Mouse (Mus musculus) neural tube, embryonic 11.5 days (tissue): ENCODE data around the gene Alox5. TPM values are rescaled to one million over a fixed set of nuclear protein-coding genes. Genes with fewer than 3 reads are reported as not detected.
"Not testable (repeated sequence)": the region's sequence is repeated elsewhere in the genome, so short reads cannot be mapped to it uniquely, and the experiment has no call there.

Experiments used
- ATAC-seq: fragments of 200-750 bp; cut with Nextera tagmentation; 2 replicates; pipeline ENCODE4 v1.8.0; 2017; ENCODE audit warnings: moderate number of reproducible peaks, mild to moderate bottlenecking, moderate TSS enrichment, moderate library complexity; ENCODE audit not compliant: insufficient read depth, low FRiP score, low TSS enrichment
- DNase-seq: peaks from one replicate; pipeline ENCODE4 v3.0.0-alpha.2; 2015; ENCODE audit warnings: low spot score
- H3K27ac ChIP-seq: fragments of 300-500 bp; sonication (generic); 2 replicates; pipeline ENCODE4 v1.5.1; 2014; ENCODE audit warnings: low read depth, mild to moderate bottlenecking, low read length
- H3K27me3 ChIP-seq: fragments of 300-500 bp; sonication (generic); 2 replicates; pipeline ENCODE4 v1.6.1; 2014; ENCODE audit warnings: mild to moderate bottlenecking, low read length, mixed read lengths; ENCODE audit not compliant: control insufficient read depth, insufficient read depth
- H3K36me3 ChIP-seq: fragments of 300-500 bp; sonication (generic); 2 replicates; pipeline ENCODE4 v1.6.1; 2014; ENCODE audit warnings: mild to moderate bottlenecking, low read length, moderate library complexity, mixed read lengths; ENCODE audit not compliant: control insufficient read depth, insufficient read depth
- H3K4me1 ChIP-seq: fragments of 300-500 bp; sonication (generic); 2 replicates; pipeline ENCODE4 v1.6.1; 2014; ENCODE audit warnings: low read length, mixed read lengths; ENCODE audit not compliant: control insufficient read depth, insufficient read depth
- H3K4me2 ChIP-seq: fragments of 300-500 bp; sonication (generic); 2 replicates; pipeline ENCODE4 v1.6.1; 2014; ENCODE audit warnings: low read depth, mild to moderate bottlenecking, moderate library complexity
- H3K4me3 ChIP-seq: fragments of 300-500 bp; sonication (generic); 2 replicates; pipeline ENCODE4 v1.5.1; 2014; ENCODE audit warnings: low read depth, low read length
- H3K9ac ChIP-seq: fragments of 300-500 bp; sonication (generic); 2 replicates; pipeline ENCODE4 v1.6.1; 2014; ENCODE audit warnings: mild to moderate bottlenecking, low read length
- H3K9me3 ChIP-seq: fragments of 300-500 bp; sonication (generic); 2 replicates; pipeline ENCODE4 v1.6.1; 2016; ENCODE audit warnings: low read length; ENCODE audit not compliant: control insufficient read depth
- WGBS: fragments of 180-500 bp; shearing (Covaris S2); extraction: QIAGEN DNeasy Blood & Tissue Kit; methylation state at CpG from one replicate; pipeline ENCODE4 v1.1.7; 2014; 5-methylcytosine and 5-hydroxymethylcytosine counted together
- polyA plus RNA-seq: library from polyadenylated mRNA; unstranded; fragments of >200 nt; fragmentation: Nextera tagmentation; extraction: Ambion mirVana; gene quantifications from 2 replicates; pipeline ENCODE4 v1.2.1, GENCODE M21; 2014

The Alox5 gene
- 1.0 and 2.3 TPM in 2 replicates for polyA plus RNA-seq

GRCm38 (mm10) chr6:116460544-116461283 is at the start of gene Alox5:
Alox5 (minus strand) TSS chr6:116461178.
- peak; percentile 85 for ATAC-seq
- H3K4me3 ChIP-seq, result peak within 1 kb of the TSS; percentile 33
- 4% methylated on average over 43 of the region's 43 CpGs for WGBS

DNA sequence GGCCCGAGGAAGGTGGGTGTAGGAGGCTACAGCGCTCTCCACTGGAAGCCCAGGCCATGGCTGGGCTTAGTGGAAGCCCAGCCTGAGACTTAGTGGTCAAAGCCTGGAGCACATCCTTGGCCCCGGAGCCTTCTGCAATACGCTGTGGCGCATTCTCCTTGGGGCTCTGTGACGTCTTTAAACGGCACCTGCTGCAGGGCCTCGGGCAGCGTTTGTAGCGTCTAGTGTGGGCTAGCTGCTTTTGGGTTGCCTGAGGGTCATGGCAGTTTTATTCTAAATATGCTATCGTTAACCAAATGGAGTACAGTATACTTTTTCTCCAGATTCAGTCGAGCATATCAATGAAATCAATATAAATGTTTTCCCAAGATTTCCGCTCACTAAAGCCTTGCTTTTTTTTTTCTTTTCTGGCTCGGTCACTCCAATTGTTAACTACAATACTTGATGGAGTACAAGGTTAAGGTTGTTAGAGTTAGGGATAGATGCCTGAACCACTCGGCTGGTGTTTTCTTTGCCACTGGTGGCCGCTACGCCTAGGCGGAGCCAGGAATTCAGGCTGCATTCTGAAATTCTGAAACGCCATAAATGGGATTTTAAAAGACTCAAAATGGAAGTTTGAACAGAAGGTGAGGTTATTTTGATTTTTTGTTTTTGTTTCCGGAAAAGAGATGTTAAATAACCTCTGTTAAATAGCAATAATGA is 45.5 kb upstream of the Alox5 start, which contains the start of gene Olfr212:
Olfr212 (plus strand) TSS at position 215 of the 702 bp plus-strand sequence.
- H3K36me3 ChIP-seq, ATAC-seq, H3K9ac ChIP-seq, H3K4me3 ChIP-seq, H3K27me3 ChIP-seq, H3K27ac ChIP-seq, H3K4me1 ChIP-seq, DNase-seq, H3K4me2 ChIP-seq, H3K9me3 ChIP-seq: not testable (repeated sequence)
- WGBS, result 89% methylated on average over 19 of the region's 20 CpGs

More at GRCm38 (mm10) chr6:116460544-116461283, at the start of gene Alox5:
- Histone ChIP-seq H3K4me1 (peaks cover 5% of the 10 kb centered on the region; the same call in 1 of the 2 replicates), H3K36me3 (no peaks in the 10 kb centered on the region), H3K27ac (no peak within 1 kb of the TSS), H3K27me3 (0 out of 2 replicates have a peak, but pooled peaks cover 6% of the 10 kb centered on the region), H3K4me2 (peak within 1 kb of the TSS; percentile 82), H3K9ac (peak within 1 kb of the TSS; percentile 39; the same call in 1 of the 2 replicates), H3K9me3 (no peaks in the 10 kb centered on the region)
- peak; percentile 60 for DNase-seq

DNA sequence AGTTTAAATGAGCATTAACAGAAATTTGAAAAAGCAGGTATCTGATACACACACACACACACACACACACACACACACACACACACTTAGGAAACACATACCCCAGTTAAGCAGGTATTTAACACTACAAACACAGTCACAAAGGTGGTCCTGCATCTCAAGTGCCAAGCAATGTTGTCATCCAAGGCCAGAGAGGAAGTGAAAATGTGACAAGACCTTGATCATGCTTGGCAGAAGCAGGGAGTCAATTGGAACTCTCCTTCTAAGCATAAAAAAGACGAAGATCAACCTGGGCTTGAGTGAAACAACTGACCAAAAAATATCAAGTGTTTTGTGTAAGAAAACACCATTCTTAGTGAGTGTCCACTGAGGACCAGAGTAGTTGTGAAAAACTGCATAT is 35.0 kb upstream of the Alox5 start:
- H3K9ac ChIP-seq, result no peak overlapping the region
- no peaks in the 10 kb centered on the region for H3K36me3 ChIP-seq
- no peak overlapping the region for H3K27ac ChIP-seq
- no peaks in the 10 kb centered on the region for H3K27me3 ChIP-seq
- no peaks in the 10 kb centered on the region for H3K9me3 ChIP-seq
- H3K4me3 ChIP-seq, result no peak overlapping the region
- ATAC-seq (no peak), DNase-seq (no peak)
- no peak overlapping the region for H3K4me2 ChIP-seq
- H3K4me1 ChIP-seq, result no peaks in the 10 kb centered on the region
- WGBS, result 87% methylated on average over 1 of the region's 1 CpGs

GRCm38 (mm10) chr6:116493742-116494141 is 32.8 kb upstream of the Alox5 start:
- no peak for DNase-seq
- no peaks in the 10 kb centered on the region for H3K4me1 ChIP-seq
- no peak overlapping the region for H3K9ac ChIP-seq
- no peaks in the 10 kb centered on the region for H3K9me3 ChIP-seq
- no peaks in the 10 kb centered on the region for H3K36me3 ChIP-seq
- no peak overlapping the region for H3K27ac ChIP-seq
- H3K4me2 ChIP-seq, result no peak overlapping the region
- no peak for ATAC-seq
- no peaks in the 10 kb centered on the region for H3K27me3 ChIP-seq
- no peak overlapping the region for H3K4me3 ChIP-seq
- 86% methylated on average over 5 of the region's 5 CpGs for WGBS

DNA sequence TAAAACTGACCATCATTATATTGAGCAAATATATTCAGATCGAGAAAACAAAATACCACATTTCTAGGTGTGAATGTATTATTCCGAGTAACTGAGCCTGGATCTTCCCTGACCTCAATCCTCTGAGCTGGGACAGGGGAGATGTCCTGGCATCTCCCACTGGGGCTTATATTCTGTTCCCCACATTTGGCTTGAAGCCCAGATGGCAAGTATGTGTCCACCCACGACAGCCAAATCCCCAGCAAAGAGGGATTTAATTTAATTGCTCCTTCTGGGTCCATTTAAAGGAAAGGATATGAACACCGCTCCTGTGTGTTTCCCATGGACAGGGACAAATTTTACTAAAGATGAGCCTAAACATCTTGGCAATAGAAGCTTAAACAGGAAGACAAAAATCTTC is 27.8 kb upstream of the Alox5 start, which contains the start of gene Olfr211:
Olfr211 (plus strand) TSS at position 301 of the 400 bp plus-strand sequence.
- Histone ChIP-seq H3K9ac (no peak within 1 kb of the TSS), H3K4me3 (no peak within 1 kb of the TSS), H3K36me3 (no peaks in the 10 kb centered on the region), H3K27me3 (no peaks in the 10 kb centered on the region), H3K9me3 (no peaks in the 10 kb centered on the region), H3K4me2 (no peak within 1 kb of the TSS), H3K4me1 (no peaks in the 10 kb centered on the region), H3K27ac (no peak within 1 kb of the TSS)
- 76% methylated on average over 4 of the region's 4 CpGs for whole genome bisulfite sequencing
- no peak for DNase-seq
- ATAC-seq, result no peak

- H3K36me3 ChIP-seq, result no peaks in the 10 kb centered on the region
- H3K27ac ChIP-seq, result no peak overlapping the region
- no peaks in the 10 kb centered on the region for H3K27me3 ChIP-seq
- no peak overlapping the region for H3K4me3 ChIP-seq
- no peak overlapping the region for H3K4me2 ChIP-seq
- H3K4me1 ChIP-seq, result no peaks in the 10 kb centered on the region
- DNase-seq, result no peak
- no peak for ATAC-seq
- H3K9me3 ChIP-seq, result no peaks in the 10 kb centered on the region
- H3K9ac ChIP-seq, result no peak overlapping the region
- 81% methylated on average over 1 of the region's 1 CpGs for WGBS
These were observed 25.9 kb upstream of the Alox5 start for GRCm38 (mm10) chr6:116486833-116487232.

DNA sequence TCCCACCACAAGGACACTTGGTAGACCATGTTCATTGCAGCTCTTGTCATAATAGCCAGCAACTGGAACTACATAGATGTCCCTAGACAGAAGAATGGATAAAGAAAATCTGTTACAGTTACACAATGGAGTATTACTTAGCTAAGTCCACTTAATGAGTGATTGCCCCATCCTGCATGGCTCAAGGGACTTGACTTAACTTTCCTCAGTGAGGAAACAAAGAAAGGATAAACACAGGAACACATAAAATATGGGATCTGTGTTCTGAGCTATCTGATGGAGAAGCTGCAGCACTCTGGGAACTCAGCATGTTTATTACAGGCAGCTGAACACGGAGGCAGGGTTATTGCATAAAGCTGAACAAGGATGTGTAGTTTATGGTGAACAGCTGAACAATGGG is 24.1 kb upstream of the Alox5 start:
- no peak overlapping the region for H3K4me2 ChIP-seq
- ATAC-seq (no peak), DNase-seq (no peak)
- no peaks in the 10 kb centered on the region for H3K4me1 ChIP-seq
- no peak overlapping the region for H3K9ac ChIP-seq
- H3K27ac ChIP-seq, result no peak overlapping the region
- H3K4me3 ChIP-seq, result no peak overlapping the region
- 86% methylated on average over 1 of the region's 1 CpGs for WGBS
- H3K27me3 ChIP-seq, result no peaks in the 10 kb centered on the region
- H3K9me3 ChIP-seq, result no peaks in the 10 kb centered on the region
- no peaks in the 10 kb centered on the region for H3K36me3 ChIP-seq

DNA sequence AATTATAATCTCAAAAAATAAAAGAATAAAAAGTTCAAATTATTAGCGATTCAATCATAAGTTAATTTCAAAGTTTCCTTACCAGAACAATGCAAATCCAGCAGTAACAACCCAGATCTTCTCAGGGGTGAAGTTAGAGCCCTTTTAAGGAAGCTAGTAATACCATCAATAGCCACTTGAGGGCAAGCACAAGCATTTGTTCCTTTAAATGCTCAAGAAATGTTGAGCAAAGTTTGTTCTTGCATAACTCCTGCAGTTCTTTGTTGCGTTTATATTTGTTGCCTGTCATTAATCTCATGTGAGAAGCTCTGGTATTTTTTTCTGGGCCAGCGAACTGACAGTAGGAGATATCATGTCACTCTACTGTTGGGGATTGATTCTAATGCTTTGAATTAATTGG is 7.1 kb upstream of the Alox5 start:
- DNase-seq, result no peak
- 45% methylated on average over 3 of the region's 3 CpGs for WGBS

More for the DNA sequence above, 7.1 kb upstream of the Alox5 start:
- no peak overlapping the region for H3K4me2 ChIP-seq
- ATAC-seq, result no peak
- 0 out of 2 replicates have a peak, but pooled peaks cover 2% of the 10 kb centered on the region for H3K9me3 ChIP-seq
- H3K27ac ChIP-seq, result no peak overlapping the region
- H3K9ac ChIP-seq, result no peak overlapping the region
- no peaks in the 10 kb centered on the region for H3K36me3 ChIP-seq
- no peaks in the 10 kb centered on the region for H3K4me1 ChIP-seq
- H3K4me3 ChIP-seq, result no peak overlapping the region
- H3K27me3 ChIP-seq, result no peaks in the 10 kb centered on the region
